Mouse (Mus musculus): ENCODE results near the gene Zbtb38. TPM values are rescaled to one million over a fixed set of nuclear protein-coding genes. Genes with fewer than 3 reads are reported as not detected.

The Zbtb38 gene
- 10 to 100 TPM; 42.3 to 45.2 TPM for total RNA-seq (2021)
- long read RNA-seq = 0 reads

GRCm38 (mm10) chr9:96752603-96753114 is at the start of gene Zbtb38:
Zbtb38 (minus strand) TSS chr9:96752831.
- DNase-seq (ENCODE audit: low spot score in 2 of 2) = peak; percentile 60 to 66

- no peak for DNase-seq (ENCODE audit: low spot score in 2 of 2)
Observed at GRCm38 (mm10) chr9:96800131-96800825, 47.6 kb upstream of the Zbtb38 start.

DNA sequence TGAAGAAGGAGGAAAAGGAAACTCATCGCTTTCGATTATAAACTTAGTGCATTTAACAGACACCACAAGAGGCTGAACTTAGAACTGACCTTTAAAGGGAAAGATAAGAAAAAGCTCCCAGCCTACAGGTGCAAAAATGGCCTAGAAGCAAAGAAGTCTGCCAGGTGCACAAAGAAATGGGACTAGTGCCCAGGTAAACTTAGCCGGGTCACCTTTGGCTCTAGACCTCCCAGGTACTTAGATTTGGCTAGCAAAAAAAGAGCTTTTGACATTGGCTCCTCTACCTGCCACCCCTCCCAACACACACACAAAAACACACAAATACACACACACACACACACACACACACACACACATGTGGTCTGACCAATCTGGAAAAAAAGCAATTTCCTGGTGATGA is 44.7 kb upstream of the Zbtb38 start:
- no peak for DNase-seq (ENCODE audit: low spot score in 2 of 2)

DNA sequence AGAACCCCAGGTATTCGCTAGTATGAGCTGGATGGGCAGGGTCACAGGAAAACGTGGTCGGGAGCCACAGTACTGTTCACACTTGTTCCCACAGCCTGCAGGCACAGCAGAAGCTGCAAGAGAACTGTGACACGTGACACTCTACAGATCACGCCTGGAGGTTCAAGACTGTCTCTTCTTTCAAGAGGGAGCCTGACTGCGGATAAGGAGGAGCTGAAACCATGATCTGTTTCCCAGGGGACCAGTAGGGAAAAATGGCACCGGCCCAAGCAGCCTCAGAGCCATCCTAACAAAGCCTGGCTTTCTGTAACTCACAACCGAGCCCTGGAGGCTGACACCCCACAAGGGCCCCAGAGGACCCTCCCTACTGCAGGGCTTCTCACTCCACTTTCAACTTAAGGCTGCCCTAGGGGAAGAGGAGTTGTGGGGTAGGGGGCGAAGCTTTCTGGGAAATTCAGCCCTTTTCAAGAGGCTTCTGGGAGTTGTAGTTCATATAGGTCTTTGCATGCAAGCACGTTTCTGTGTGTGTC is 42.8 kb upstream of the Zbtb38 start:
- DNase-seq (ENCODE audit: low spot score in 2 of 2) = peak; percentile 47 to 65

DNA sequence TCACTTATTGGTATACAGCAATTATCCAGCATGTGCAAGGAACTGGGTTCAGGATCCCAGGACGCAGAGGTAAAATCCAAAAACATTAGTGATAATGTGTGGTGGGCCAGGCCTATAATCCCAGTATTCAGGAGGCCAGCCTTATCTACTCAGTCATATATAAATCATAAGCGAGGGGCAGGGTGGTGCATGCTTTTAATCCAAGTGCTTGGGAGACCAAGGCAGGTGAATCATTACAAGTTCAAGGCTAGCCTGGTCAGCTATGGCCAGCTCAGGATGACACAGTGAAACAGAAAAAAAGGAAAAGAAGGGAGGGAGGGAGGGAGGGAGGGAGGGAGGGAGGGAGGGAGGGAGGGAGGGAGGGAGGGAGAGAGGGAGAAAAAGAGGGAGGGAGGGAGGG is 42.0 kb upstream of the Zbtb38 start:
- no peak for DNase-seq (ENCODE audit: low spot score in 2 of 2)

DNA sequence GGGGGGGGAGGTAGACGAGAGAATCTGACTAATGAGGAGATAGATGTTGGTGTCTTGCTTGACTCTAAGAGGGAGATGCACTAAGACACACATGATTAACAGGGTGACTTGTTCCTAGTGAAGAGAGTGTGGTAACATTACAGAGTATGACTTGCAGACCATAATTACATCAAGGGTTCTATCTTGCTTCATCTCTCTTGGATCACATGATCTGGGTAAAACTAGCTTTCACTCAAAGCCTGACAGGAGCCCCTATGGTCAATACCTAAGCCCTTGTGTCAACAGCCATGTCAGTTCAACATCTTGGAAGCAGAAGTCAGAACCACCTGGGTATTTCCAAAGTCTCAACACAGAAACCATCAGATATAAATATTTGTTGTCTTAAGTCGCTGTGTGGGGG is 39.9 kb upstream of the Zbtb38 start:
- no peak for DNase-seq (ENCODE audit: low spot score in 2 of 2)

DNA sequence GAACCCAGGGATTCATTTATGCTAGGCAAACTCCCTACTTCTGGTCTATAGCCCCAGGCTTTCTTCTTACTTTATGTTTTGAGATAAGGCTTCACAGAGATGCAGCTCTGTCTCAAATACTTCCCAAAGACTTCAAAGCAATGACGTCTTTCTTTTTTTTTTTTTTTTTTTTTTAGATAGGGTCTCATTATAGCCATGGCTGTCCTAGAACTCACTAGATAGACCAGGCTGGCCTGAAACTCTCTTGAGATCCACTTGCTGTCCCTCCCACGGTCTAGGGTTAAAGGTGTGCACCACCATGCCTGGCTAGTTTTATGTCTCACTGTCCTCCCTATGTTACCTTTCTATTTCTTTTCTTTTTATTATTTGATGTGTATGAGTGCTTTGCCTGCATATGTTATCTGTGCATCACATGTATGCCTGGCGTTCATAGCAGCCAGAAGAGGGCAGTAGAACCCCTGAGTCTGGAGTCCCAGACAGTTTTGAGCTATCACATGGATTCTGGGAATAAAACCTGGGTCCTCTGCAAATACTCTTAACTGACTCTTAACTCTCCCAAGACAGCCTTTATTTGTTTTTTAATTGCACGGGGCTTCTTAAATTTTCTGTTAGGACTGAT is 37.9 kb upstream of the Zbtb38 start:
- DNase-seq (ENCODE audit: low spot score in 2 of 2) = no peak

DNA sequence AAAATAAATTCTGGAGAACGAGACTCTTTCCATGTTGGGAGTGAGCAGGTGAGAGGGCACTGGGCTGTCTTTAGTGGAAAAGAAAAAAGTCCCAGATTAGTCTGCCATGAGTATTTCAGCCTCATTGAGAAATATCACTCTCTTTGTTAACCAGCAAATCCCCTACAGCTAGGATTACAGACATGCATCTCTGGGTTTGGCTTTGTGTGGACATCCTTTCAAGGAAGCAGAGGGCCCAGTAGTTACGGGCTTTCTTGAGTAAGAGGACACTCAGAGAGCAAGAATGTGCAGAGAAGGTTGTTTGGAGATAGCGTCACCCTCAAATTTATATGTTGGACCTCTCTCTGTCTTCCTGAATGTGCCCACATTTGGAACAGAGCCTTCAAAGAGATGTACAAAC is 37.3 kb upstream of the Zbtb38 start:
- DNase-seq (ENCODE audit: low spot score in 2 of 2) = no peak

DNA sequence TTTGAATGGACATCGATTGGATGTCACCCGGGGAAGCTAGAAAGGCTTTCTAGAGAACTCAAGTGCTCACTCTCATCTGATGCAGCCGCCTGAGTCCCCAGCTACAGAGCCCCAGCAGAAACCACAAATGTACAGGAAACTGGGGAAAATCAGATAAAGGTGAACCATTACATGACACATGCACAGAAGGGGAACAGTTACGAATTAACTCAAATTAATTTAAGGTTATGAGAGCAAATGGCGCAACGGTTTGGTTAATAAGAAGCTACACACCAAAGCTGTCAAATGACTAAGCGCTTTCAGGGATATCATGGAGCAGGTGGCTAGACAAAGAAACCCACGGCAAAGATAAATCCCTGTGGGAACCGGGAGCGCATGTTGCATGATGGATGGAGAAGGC is 35.2 kb upstream of the Zbtb38 start:
- no peak for DNase-seq (ENCODE audit: low spot score in 2 of 2)

DNA sequence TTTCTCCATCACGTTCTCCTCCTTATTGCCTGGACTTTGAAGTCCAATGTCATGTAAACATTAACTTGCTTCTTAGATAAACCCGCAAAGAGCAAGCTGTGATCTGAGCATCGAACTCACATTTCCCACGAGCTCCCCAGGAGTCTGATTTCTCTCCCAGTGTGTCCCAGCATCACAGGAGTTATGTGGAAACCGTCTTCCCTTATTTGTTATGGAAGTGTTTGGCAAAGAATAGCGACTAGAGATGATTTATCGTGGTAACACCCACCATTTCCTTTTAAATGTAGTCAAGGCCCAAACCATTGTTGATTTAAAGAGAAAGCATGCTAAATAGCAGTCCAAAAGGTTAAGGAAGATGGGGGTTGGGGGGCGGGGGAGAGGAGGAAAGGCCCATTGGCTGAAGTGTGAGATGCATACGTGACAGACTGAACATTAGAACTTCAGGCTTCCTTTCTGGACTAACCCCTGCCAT is 33.3 kb upstream of the Zbtb38 start:
- no peak for DNase-seq (ENCODE audit: low spot score in 2 of 2)

DNA sequence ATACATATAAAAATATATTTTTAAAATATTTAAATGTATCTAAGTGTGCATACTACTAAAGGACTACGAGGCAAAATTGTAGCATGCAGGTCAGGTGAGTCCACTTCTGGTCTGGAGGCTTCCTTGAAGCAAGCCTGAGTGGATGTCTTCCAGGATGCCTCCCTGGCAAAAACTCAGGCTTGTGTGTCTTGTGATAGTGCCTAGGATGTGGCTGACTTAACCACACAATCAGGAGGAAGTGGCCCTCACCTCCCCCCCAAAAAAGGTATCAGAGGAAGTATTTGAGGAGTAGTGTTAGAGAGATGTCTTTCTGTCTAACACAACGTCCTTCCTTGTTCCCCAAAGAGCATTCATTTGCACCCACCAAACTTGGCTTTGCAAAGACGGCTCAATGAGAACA is 32.6 kb upstream of the Zbtb38 start:
- no peak for DNase-seq (ENCODE audit: low spot score in 2 of 2)

- no peak for DNase-seq (ENCODE audit: low spot score in 2 of 2)
Observed at GRCm38 (mm10) chr9:96783667-96784066, 31.0 kb upstream of the Zbtb38 start.

DNA sequence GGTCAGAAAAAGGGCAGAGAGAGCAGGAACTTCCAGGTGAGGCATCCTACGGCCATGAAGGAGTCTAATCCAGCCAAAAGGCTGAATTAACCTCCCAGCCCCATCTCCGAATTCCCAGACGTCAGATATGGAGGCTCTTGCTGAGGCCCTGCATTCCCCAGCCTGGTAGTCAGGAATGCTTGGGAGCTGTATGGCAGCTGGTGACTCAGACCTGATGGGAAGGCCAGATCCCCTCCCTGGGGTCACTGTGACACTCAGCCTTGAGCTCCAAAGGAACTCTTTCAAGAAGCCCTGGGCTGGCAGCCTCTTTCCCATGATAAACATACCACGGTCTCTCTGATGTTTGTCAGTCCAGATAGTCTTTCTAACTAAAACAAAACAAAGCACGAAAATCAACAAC is 30.6 kb upstream of the Zbtb38 start:
- no peak for DNase-seq (ENCODE audit: low spot score in 2 of 2)

- no peak for DNase-seq (ENCODE audit: low spot score in 2 of 2)
Observed at GRCm38 (mm10) chr9:96782062-96782461, 29.4 kb upstream of the Zbtb38 start.

GRCm38 (mm10) chr9:96773146-96773545 is 20.5 kb upstream of the Zbtb38 start:
- no peak for DNase-seq (ENCODE audit: low spot score in 2 of 2)

- DNase-seq (ENCODE audit: low spot score in 2 of 2) = no peak
Observed at GRCm38 (mm10) chr9:96770443-96770842, 17.8 kb upstream of the Zbtb38 start.

DNA sequence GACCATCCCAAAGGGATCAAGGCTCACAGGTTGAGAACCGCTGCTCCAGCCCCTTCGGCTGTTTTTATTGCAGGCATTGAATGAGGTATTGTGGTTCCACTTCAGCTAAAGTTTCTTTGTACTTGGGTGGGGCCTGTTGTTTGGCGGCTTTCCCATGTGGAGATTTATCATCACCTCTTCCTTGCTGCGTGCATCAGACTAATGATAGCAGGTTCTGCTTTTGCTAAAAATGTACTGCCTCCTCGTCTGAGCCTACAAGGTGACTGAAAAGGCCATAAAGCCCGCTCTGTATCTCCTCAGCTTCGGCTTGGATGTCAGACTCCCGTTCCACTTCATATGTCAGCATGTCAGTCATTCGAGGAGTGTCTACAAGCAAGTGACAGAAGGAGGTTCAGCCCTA is 17.0 kb upstream of the Zbtb38 start:
- no peak for DNase-seq (ENCODE audit: low spot score in 2 of 2)

GRCm38 (mm10) chr9:96767874-96768273 is 15.2 kb upstream of the Zbtb38 start:
- DNase-seq (ENCODE audit: low spot score in 2 of 2) = no peak

DNA sequence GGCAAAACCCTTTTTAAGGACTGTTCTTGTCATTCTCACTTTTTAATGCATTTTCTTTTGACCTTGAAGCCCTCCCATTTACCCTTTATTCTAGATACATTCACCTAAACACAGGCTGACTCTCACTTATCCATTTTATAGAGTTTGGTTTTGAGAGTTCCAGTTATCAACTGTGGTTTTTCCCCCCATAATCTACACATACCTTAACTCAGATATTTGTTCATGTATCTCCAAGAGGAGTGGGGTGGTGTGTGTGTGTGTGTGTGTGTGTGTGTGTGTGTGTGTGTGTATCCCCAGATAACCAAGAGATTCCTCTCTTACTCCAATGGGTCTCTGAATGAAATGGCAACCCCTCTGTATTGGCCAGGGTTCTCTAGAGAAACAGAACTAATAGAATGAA is 13.4 kb upstream of the Zbtb38 start:
- no peak for DNase-seq (ENCODE audit: low spot score in 2 of 2)

DNA sequence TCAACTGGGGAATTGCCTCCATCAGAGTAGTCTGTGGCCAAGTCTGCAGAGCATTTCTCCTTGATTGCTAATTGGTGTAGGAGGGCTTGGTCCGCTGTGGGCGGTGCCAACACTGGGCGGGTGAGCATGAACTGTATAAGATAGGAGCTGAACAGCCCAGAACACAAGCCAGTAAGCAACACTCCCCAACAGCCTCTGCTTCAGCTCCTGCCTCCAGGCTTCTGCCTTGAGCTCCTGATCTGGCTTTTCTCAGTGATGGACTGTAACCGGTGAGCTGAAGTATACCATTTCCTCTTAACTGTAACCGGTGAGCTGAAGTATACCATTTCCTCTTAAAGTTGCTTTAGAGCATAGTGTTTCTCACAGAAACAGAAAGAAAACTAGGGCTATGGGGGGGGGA is 12.8 kb upstream of the Zbtb38 start:
- no peak for DNase-seq (ENCODE audit: low spot score in 2 of 2)

- no peak for DNase-seq (ENCODE audit: low spot score in 2 of 2)
Observed at GRCm38 (mm10) chr9:96763847-96764631, 11.4 kb upstream of the Zbtb38 start.

DNA sequence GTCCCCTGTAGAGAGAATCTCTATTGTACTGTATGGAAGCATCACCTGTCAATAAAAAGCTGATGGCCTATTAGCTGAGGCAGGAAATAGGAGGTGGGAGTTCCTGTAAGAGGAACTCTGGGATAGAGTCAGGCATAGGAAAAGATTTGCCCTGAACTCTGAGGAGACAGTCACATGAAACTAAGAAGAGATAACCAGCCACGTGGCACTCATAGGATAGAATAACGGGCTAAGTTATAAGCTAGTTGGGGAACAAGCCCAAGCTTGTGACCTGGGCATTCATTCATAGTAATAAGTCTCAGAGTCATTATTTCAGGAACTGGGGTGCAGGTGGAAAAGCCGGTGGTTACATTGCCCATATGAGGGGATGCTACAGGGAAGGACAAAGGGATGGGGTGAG is 10.4 kb upstream of the Zbtb38 start:
- no peak for DNase-seq (ENCODE audit: low spot score in 2 of 2)
